Mouse (Mus musculus): ENCODE measurements at regions not wholly inside any gene's neighbourhood (a gene's known extent, or its start where the extent isn't known, plus 50 kb on each side); places are given as distances from the start of the nearest gene placed in this dataset.

GRCm38 (mm10) chr3:41426946-41427345 lies 128.6 kb upstream of the Jade1 start:
- DNase-seq: no peak
- no peak for TF ChIP-seq CTCF (IDR thresholded peaks at IDR 0.05; ENCODE audit: insufficient read depth, low read length)
- no peak for TF ChIP-seq POLR2A (IDR thresholded peaks at IDR 0.05; ENCODE audit: borderline replicate concordance, extremely low read depth, low read depth, low read length)
- no peaks in the 10 kb centered on the region; the same call in 1 of the 2 replicates for H3K4me1 ChIP-seq (ENCODE audit: control insufficient read depth, insufficient read depth, low read length)
- WGBS: 80% methylated on average over 3 of the region's 3 CpGs
- H3K4me3 ChIP-seq (replicated peaks; ENCODE audit: extremely low read depth, low read depth, low read length): no peak overlapping the region

- WGBS: 81% methylated on average over 8 of the region's 8 CpGs
- DNase-seq: no peak
- H3K4me1 ChIP-seq (ENCODE audit: control insufficient read depth, insufficient read depth, low read length): no peaks in the 10 kb centered on the region; the same call in 1 of the 2 replicates
- no peak for TF ChIP-seq CTCF (IDR thresholded peaks at IDR 0.05; ENCODE audit: insufficient read depth, low read length)
- H3K4me3 ChIP-seq (replicated peaks; ENCODE audit: extremely low read depth, low read depth, low read length): no peak overlapping the region
These were observed 129.7 kb upstream of the Jade1 start for GRCm38 (mm10) chr3:41425863-41426262.

- DNase-seq: no peak
- TF ChIP-seq POLR2A (IDR thresholded peaks at IDR 0.05; ENCODE audit: borderline replicate concordance, extremely low read depth, low read depth, low read length): no peak
- TF ChIP-seq CTCF (IDR thresholded peaks at IDR 0.05; ENCODE audit: insufficient read depth, low read length): no peak
- 37% methylated on average over 10 of the region's 10 CpGs for WGBS
- Histone ChIP-seq H3K4me1 (ENCODE audit: control insufficient read depth, insufficient read depth, low read length) (no peaks in the 10 kb centered on the region), H3K4me3 (replicated peaks; ENCODE audit: extremely low read depth, low read depth, low read length) (no peak overlapping the region)
These were observed 131.2 kb upstream of the Jade1 start for GRCm38 (mm10) chr3:41424142-41424939.

- TF ChIP-seq CTCF (IDR thresholded peaks at IDR 0.05; ENCODE audit: insufficient read depth, low read length) (no peak), POLR2A (IDR thresholded peaks at IDR 0.05; ENCODE audit: borderline replicate concordance, extremely low read depth, low read depth, low read length) (no peak)
- Histone ChIP-seq H3K4me1 (ENCODE audit: control insufficient read depth, insufficient read depth, low read length) (no peaks in the 10 kb centered on the region), H3K4me3 (replicated peaks; ENCODE audit: extremely low read depth, low read depth, low read length) (no peak overlapping the region)
- DNase-seq: no peak
- WGBS: 78% methylated on average over 5 of the region's 5 CpGs
These were observed 131.9 kb upstream of the Jade1 start for GRCm38 (mm10) chr3:41423630-41424029.

- Histone ChIP-seq H3K4me1 (ENCODE audit: control insufficient read depth, insufficient read depth, low read length) (no peaks in the 10 kb centered on the region), H3K4me3 (replicated peaks; ENCODE audit: extremely low read depth, low read depth, low read length) (no peak overlapping the region)
- WGBS: 40% methylated on average over 14 of the region's 14 CpGs
- no peak for DNase-seq
- no peak for TF ChIP-seq CTCF (IDR thresholded peaks at IDR 0.05; ENCODE audit: insufficient read depth, low read length)
- no peak for TF ChIP-seq POLR2A (IDR thresholded peaks at IDR 0.05; ENCODE audit: borderline replicate concordance, extremely low read depth, low read depth, low read length)
These were observed 132.6 kb upstream of the Jade1 start for GRCm38 (mm10) chr3:41422615-41423579.

GRCm38 (mm10) chr3:41413771-41414170 lies 141.8 kb upstream of the Jade1 start:
- TF ChIP-seq POLR2A (IDR thresholded peaks at IDR 0.05; ENCODE audit: borderline replicate concordance, extremely low read depth, low read depth, low read length) (no peak), CTCF (IDR thresholded peaks at IDR 0.05; ENCODE audit: insufficient read depth, low read length) (no peak)
- Histone ChIP-seq H3K4me3 (replicated peaks; ENCODE audit: extremely low read depth, low read depth, low read length) (no peak overlapping the region), H3K4me1 (ENCODE audit: control insufficient read depth, insufficient read depth, low read length) (no peaks in the 10 kb centered on the region; the same call in 1 of the 2 replicates)
- WGBS: 88% methylated on average over 1 of the region's 1 CpGs
- no peak for DNase-seq

- H3K4me1 ChIP-seq (ENCODE audit: control insufficient read depth, insufficient read depth, low read length): no peaks in the 10 kb centered on the region; the same call in 1 of the 2 replicates
- TF ChIP-seq CTCF (IDR thresholded peaks at IDR 0.05; ENCODE audit: insufficient read depth, low read length) (no peak), POLR2A (IDR thresholded peaks at IDR 0.05; ENCODE audit: borderline replicate concordance, extremely low read depth, low read depth, low read length) (no peak)
- WGBS: 61% methylated on average over 2 of the region's 2 CpGs
- no peak for DNase-seq
- H3K4me3 ChIP-seq (replicated peaks; ENCODE audit: extremely low read depth, low read depth, low read length): no peak overlapping the region
These were observed 142.8 kb upstream of the Jade1 start for GRCm38 (mm10) chr3:41412698-41413097.

- TF ChIP-seq POLR2A (IDR thresholded peaks at IDR 0.05; ENCODE audit: borderline replicate concordance, extremely low read depth, low read depth, low read length) (no peak), CTCF (IDR thresholded peaks at IDR 0.05; ENCODE audit: insufficient read depth, low read length) (no peak)
- WGBS: 10% methylated on average over 15 of the region's 15 CpGs
- no peak overlapping the region for H3K4me3 ChIP-seq (replicated peaks; ENCODE audit: extremely low read depth, low read depth, low read length)
- H3K4me1 ChIP-seq (ENCODE audit: control insufficient read depth, insufficient read depth, low read length): no peaks in the 10 kb centered on the region; the same call in 1 of the 2 replicates
- DNase-seq: no peak
These were observed 146.5 kb upstream of the Jade1 start for GRCm38 (mm10) chr3:41408821-41409737.

- TF ChIP-seq POLR2A (IDR thresholded peaks at IDR 0.05; ENCODE audit: borderline replicate concordance, extremely low read depth, low read depth, low read length) (no peak), CTCF (IDR thresholded peaks at IDR 0.05; ENCODE audit: insufficient read depth, low read length) (no peak)
- peak; percentile 30 for DNase-seq
- H3K4me1 ChIP-seq (ENCODE audit: control insufficient read depth, insufficient read depth, low read length): no peaks in the 10 kb centered on the region; the same call in 1 of the 2 replicates
- H3K4me3 ChIP-seq (replicated peaks; ENCODE audit: extremely low read depth, low read depth, low read length): no peak overlapping the region
- WGBS: 3% methylated on average over 14 of the region's 14 CpGs
These were observed 147.1 kb upstream of the Jade1 start for GRCm38 (mm10) chr3:41408423-41408820.
